Mouse (Mus musculus): ENCODE results near the gene Slc2a10.

The Slc2a10 gene

GRCm38 (mm10) chr2:165559506-165560235, 56.1 kb downstream of the Slc2a10 start:
- no peak for DNase-seq (ENCODE audit: extremely low spot score, low read depth, low spot score)

- DNase-seq (ENCODE audit: extremely low spot score, low read depth, low spot score), result no peak
Observed at GRCm38 (mm10) chr2:165561861-165562260, 58.3 kb downstream of the Slc2a10 start.

- no peak for DNase-seq (ENCODE audit: extremely low spot score, low read depth, low spot score)
Observed at GRCm38 (mm10) chr2:165563298-165564058, 59.9 kb downstream of the Slc2a10 start.

GRCm38 (mm10) chr2:165564101-165564500, 60.5 kb downstream of the Slc2a10 start:
- no peak for DNase-seq (ENCODE audit: extremely low spot score, low read depth, low spot score)

- no peak for DNase-seq (ENCODE audit: extremely low spot score, low read depth, low spot score)
Observed at GRCm38 (mm10) chr2:165564620-165565019, 61.0 kb downstream of the Slc2a10 start.

- DNase-seq (ENCODE audit: extremely low spot score, low read depth, low spot score), result peak; percentile 67
Observed at GRCm38 (mm10) chr2:165566898-165567297, 63.3 kb downstream of the Slc2a10 start.

GRCm38 (mm10) chr2:165567820-165568219, 64.2 kb downstream of the Slc2a10 start:
- no peak for DNase-seq (ENCODE audit: extremely low spot score, low read depth, low spot score)

GRCm38 (mm10) chr2:165568911-165569310, 65.3 kb downstream of the Slc2a10 start:
- DNase-seq (ENCODE audit: extremely low spot score, low read depth, low spot score), result no peak
